Mouse (Mus musculus) bone marrow, adult 2 months (tissue): ENCODE data around the gene Aftph. TPM values are rescaled to one million over a fixed set of nuclear protein-coding genes. Genes with fewer than 3 reads are reported as not detected.

ENCODE experiments used
- H3K27ac ChIP-seq: fragments of 200-500 bp; 2 replicates; pipeline ENCODE4 v1.5.1; 2012; ENCODE audit warnings: low read depth, mild to moderate bottlenecking, control low read depth, inconsistent platforms, low read length; ENCODE audit not compliant: control insufficient read depth, poor library complexity, insufficient read depth
- H3K4me1 ChIP-seq: fragments of 200-500 bp; 2 replicates; pipeline ENCODE4 v1.6.1; 2011; ENCODE audit warnings: low read length; ENCODE audit not compliant: control insufficient read depth, insufficient read depth
- H3K4me3 ChIP-seq: fragments of 200-500 bp; replicated peaks from 2 replicates; pipeline ENCODE3; 2011; ENCODE audit warnings: mild to moderate bottlenecking, low read depth, low read length, control low read depth; ENCODE audit not compliant: control insufficient read depth
- CTCF ChIP-seq: fragments of 200-500 bp; IDR thresholded peaks from 2 replicates; pipeline ENCODE4 v1.5.1; 2011; ENCODE audit warnings: low read length, control low read depth; ENCODE audit not compliant: control insufficient read depth, insufficient read depth
- POLR2A ChIP-seq: fragments of 200-500 bp; IDR thresholded peaks from 2 replicates; pipeline ENCODE4 v1.6.1; 2011; ENCODE audit warnings: low read depth, mild to moderate bottlenecking, control low read depth, low read length, borderline replicate concordance; ENCODE audit not compliant: control insufficient read depth
- WGBS: fragments of 180-500 bp; shearing (Covaris S2); methylation state at CpG from one replicate; pipeline ENCODE4 v1.1.7; 2018; 5-methylcytosine and 5-hydroxymethylcytosine counted together
- polyA plus RNA-seq: library from polyadenylated mRNA; stranded (reverse); fragments of >200 nt; gene quantifications from 2 replicates; pipeline ENCODE4 v1.2.4, GENCODE M21; 2011; ENCODE audit warnings: low replicate concordance; ENCODE audit not compliant: missing spikeins, insufficient read depth, insufficient read length

The Aftph gene
- polyA plus RNA-seq, 1 experiment = 40.8 TPM

GRCm38 (mm10) chr11:20639918-20640447 is 101.4 kb downstream of the Aftph start:
- WGBS = 49% methylated on average over 11 of the region's 11 CpGs
- no peak for TF ChIP-seq POLR2A
- TF ChIP-seq CTCF = no peak
- no peak overlapping the region for H3K4me3 ChIP-seq
- no peaks in the 10 kb centered on the region for H3K4me1 ChIP-seq
- H3K27ac ChIP-seq = no peak overlapping the region

- Histone ChIP-seq H3K4me1 (no peaks in the 10 kb centered on the region), H3K4me3 (no peak overlapping the region), H3K27ac (no peak overlapping the region)
- TF ChIP-seq CTCF = peak; percentile 96
- no peak for TF ChIP-seq POLR2A
- 25% methylated on average over 3 of the region's 3 CpGs for WGBS
Observed at GRCm38 (mm10) chr11:20638841-20639240, 102.5 kb downstream of the Aftph start.

- TF ChIP-seq CTCF (no peak), POLR2A (no peak)
- Histone ChIP-seq H3K27ac (no peak overlapping the region), H3K4me1 (no peaks in the 10 kb centered on the region), H3K4me3 (no peak overlapping the region)
Observed at GRCm38 (mm10) chr11:20637060-20637459, 104.3 kb downstream of the Aftph start.

- peak overlapping the region; percentile 75 for H3K27ac ChIP-seq
- H3K4me3 ChIP-seq = peak overlapping the region; percentile 26
- WGBS = 55% methylated on average over 4 of the region's 4 CpGs
- TF ChIP-seq POLR2A = no peak
- TF ChIP-seq CTCF = no peak
- no peaks in the 10 kb centered on the region for H3K4me1 ChIP-seq
Observed at GRCm38 (mm10) chr11:20636114-20636513, 105.3 kb downstream of the Aftph start.

- WGBS = 50% methylated on average over 6 of the region's 6 CpGs
- TF ChIP-seq CTCF = no peak
- H3K27ac ChIP-seq = peak overlapping the region; percentile 72
- H3K4me1 ChIP-seq = no peaks in the 10 kb centered on the region
- peak overlapping the region; percentile 19 for H3K4me3 ChIP-seq
Observed at GRCm38 (mm10) chr11:20635646-20636045, 105.7 kb downstream of the Aftph start.

Other genes with a start within 250 kb of the Aftph start
- gene Sertad2, start 198.3 kb downstream of the Aftph start, polyA plus RNA-seq = 13.6 and 14.5 TPM in 2 replicates
- gene Lgalsl, start 89.5 kb upstream of the Aftph start, polyA plus RNA-seq = 5.9 and 12.2 TPM in 2 replicates